Mouse (Mus musculus) cortical plate, adult 2 months (tissue): Measurements from ENCODE around the gene Arid3a.

Experiments used
- CTCF ChIP-seq: fragments of 200-500 bp; IDR thresholded peaks from 2 replicates; pipeline ENCODE4 v1.5.1; 2011; ENCODE audit warnings: mild to moderate bottlenecking, control low read depth, low read length; ENCODE audit not compliant: insufficient read depth; ENCODE audit errors: extremely low read depth
- POLR2A ChIP-seq: fragments of 200-500 bp; IDR thresholded peaks from 2 replicates; pipeline ENCODE4 v1.6.1; 2011; ENCODE audit warnings: mild to moderate bottlenecking, low read length, control low read depth; ENCODE audit not compliant: insufficient read depth; ENCODE audit errors: extremely low read depth

GRCm38 (mm10) chr10:79976722-79977107, 49.9 kb downstream of the Arid3a start:
- no peak for TF ChIP-seq POLR2A
- no peak for TF ChIP-seq CTCF
